Mouse (Mus musculus) CD8-positive naive resting alpha-beta T cell, adult 57 days (primary cell): Measurements from ENCODE around the gene Traf4. TPM values are rescaled to one million over a fixed set of nuclear protein-coding genes. Genes with fewer than 3 reads are reported as not detected.

Experiments
- total RNA-seq: library from RNA; stranded (reverse); gene quantifications from one replicate; pipeline ENCODE4 v1.2.4, GENCODE M21; 2023

Traf4 gene
- 31.2 TPM for total RNA-seq

DNA sequence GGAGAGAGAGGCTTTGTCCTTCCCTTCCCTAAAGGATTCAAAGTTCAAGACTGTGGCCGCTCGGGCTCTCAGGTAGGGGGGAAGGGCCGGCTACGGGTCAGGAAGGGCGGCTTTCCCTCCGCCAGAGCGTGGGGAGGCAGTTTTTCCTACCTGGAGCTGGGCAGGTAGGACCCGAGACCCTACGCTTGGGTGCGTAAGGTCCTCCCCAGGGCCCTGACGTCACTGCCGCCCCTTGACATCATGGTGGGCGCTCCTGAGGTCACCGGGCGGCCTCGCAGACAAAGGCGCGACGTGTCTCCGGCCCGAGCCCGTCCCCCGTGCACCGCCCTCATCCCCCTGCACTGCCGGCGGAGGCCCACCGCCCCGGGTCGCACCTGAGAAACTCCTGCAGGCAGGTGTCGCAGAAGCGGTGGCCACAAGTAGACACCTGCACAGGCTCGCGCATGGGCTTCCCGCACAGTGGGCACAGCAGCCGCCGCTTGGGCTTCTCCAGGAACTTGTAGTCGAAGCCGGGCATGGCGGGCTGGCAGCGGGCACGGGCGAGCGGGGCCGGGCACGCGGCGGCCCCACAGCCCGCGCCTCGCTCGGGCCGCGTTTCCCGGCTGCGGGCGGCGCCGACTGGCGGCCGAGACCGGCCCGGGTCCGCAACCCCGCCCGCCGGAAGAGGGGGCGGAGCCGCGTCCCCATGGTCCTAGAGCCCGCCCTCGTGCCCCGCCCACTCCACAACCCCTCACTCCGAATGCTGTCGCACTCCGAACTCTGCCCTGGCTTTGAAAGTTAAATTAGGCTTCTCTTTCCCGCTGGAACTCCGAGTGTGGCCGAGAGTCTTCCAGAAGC lies at the start of gene Traf4:
Traf4 (minus strand) TSS at position 666 of the 837 bp plus-strand sequence.

DNA sequence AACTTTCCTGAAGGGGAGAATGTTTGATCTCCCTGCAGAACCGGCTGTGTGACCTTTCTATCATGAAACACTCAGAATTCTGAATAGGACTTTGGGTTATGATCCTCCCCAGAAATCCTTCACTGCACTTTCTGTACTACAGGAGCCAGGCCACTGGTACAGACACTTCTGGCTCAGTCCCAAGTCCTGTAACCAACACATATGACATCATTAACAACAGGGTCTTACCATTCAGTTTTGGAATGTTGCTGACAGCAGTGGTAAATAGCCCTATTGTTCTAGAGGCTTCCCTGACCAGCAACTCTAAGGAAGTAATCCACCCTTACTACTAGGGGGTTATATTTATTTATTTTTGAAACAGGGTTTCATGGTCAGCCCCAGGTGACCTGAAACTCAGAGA lies 27.7 kb upstream of the Traf4 start, which contains the start of gene Proca1:
Proca1 (plus strand) TSS at position 280 of the 400 bp plus-strand sequence.

DNA sequence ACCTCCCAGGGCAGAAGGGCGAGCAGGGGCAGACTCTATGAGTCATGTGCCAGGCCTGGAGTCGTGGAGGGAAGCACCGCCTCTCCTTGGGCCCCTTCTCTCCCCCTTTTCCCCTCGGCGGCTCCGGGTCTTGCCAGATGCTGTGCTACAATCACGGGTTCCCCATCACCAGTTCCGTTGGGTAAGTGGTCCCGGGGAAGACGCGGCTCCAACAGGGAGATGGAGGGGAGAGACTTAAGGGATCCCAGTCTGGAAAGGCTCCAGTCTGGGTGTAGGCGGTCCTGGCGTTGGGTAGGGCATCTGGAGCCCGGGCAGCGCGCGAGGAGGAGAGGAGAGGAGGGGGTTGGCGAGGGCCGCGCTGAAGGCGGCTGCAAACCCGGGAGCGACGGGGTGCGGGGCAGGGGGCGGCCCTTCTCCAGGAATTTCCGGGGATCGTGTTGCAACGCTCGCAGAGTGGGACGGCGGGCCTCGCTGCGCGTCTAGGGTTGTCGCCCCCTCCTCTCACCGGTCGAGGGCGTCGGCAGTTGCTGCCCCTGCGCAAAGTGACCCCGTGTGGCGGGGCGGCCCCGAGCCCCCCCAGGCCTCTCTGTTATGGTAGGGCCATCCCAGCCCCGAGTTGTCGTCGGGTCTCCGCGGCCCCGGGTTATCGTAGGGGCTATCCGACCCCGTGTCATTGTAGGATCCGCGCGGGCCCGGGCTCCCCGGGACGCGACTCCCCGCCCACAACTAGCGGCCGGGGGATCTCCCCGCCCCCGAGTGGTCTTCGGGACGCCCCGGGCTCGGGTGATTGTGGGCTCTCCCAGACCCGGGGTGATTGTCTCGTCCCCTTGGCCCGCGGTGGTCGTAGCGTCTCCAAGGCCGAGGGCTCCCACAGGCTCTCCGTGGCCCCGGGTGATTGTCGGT lies 23.2 kb upstream of the Traf4 start, which contains the start of gene Rab34:
Rab34 (plus strand) TSS at position 100 of the 903 bp plus-strand sequence.

DNA sequence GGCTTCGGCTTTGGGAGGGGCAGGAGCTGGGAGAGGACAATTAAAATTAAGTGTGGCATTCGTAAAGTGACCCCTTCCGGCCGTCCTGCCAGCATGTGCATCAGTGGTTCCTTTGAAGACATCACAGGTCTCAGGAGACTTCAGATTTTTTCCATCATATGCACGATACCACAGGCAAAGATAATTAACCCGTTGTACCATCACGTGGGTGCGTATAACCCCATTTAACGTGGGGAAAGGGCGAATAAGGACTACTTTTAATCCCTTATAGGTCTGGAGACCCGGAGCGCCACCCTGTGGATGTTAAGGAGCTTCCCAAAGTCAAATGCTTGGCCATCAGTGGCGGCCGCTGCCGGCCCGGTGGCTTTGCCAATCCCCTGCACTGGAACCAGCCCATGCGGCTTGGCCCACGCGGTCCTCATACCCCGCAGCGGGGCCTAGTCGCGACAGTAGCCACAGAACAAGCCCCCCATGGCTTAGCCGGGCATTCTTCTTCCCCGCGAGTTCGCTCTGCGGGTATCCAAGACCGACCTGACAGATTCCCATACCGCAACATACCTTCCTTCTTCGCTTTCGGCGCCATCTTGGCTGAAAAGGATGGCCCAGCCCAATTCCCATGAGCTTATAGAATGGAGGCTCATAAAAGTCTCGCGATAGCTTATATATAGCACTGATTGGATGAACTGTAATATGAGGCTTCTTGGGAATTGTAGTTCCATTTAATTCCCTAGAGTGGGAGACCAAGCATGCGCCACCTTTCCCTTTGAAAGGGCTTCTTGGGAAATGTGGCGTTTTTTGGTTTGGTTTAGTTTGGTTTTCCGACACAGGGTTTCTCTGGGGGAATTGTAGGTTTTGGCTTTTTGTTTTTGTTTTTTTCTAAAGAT lies 17.8 kb upstream of the Traf4 start, which contains the start of gene Rpl23a:
Rpl23a (minus strand) TSS at position 624 of the 884 bp plus-strand sequence.

DNA sequence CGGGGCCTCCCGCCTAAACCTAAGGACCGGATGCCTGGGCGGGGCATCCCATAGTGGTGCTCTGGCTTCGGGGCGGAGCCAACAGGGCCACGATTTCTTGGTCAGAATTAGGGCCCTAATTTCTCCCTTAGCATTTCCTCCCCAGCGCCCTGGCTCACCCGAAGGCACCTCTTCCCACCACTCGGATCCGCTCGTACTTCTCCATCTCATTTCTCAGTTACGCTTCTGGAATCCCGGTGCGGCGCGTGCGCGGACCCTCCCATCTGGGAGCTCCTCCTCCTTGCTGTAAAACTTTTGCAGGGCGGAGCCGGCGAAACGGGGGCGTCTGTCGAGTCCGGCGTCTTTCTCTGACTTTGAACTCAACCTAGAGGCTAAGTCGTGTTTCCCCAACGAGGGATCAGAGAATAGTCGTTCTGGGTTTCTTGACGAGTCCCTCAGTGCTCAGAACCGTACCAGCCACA lies 11.0 kb upstream of the Traf4 start, which contains the start of the genes Nek8 and Tlcd1:
Nek8 (minus strand) TSS at position 274 of the 461 bp plus-strand sequence.
Tlcd1 (plus strand) TSS at position 310 of the 461 bp plus-strand sequence.

Other genes starting within 250 kb of the Traf4 start
- not detected for gene Sez6, start 234.8 kb downstream of the Traf4 start, total RNA-seq
- gene Phf12, start 182.8 kb downstream of the Traf4 start, total RNA-seq = 135 TPM
- 3.9 TPM for gene Dhrs13, start 133.3 kb downstream of the Traf4 start, total RNA-seq
- 23.8 TPM for gene Flot2, start 127.7 kb downstream of the Traf4 start, total RNA-seq
- 30.7 TPM for gene Eral1, start 85.2 kb downstream of the Traf4 start, total RNA-seq
- gene Fam222b, start 70.9 kb downstream of the Traf4 start, total RNA-seq = 16.7 TPM
- gene Nek8, start 11.1 kb upstream of the Traf4 start, total RNA-seq = 8.1 TPM
- gene Tlcd1, start 11.1 kb upstream of the Traf4 start, total RNA-seq = 3.4 TPM
- 3,868 TPM for gene Rpl23a, start 18.0 kb upstream of the Traf4 start, total RNA-seq
- not detected for gene Rab34, start 22.8 kb upstream of the Traf4 start, total RNA-seq
- not detected for gene Proca1, start 27.8 kb upstream of the Traf4 start, total RNA-seq
- gene Sdf2, start 80.2 kb upstream of the Traf4 start, total RNA-seq = 55.7 TPM
- 83.6 TPM for gene Supt6, start 80.4 kb upstream of the Traf4 start, total RNA-seq
- gene 2610507B11Rik, start 96.2 kb upstream of the Traf4 start, total RNA-seq = 114 TPM
- gene BC030499, start 125.3 kb upstream of the Traf4 start, total RNA-seq = 3.3 TPM
- gene Spag5, start 135.9 kb upstream of the Traf4 start, total RNA-seq = 5.6 TPM
- 25.8 TPM for gene Aldoc, start 157.4 kb upstream of the Traf4 start, total RNA-seq
- gene Pigs, start 162.8 kb upstream of the Traf4 start, total RNA-seq = 44.6 TPM
- gene Unc119, start 177.9 kb upstream of the Traf4 start, total RNA-seq = 10.9 TPM
- gene Foxn1, start 221.0 kb upstream of the Traf4 start, total RNA-seq = not detected